In the genomic region with DNA sequence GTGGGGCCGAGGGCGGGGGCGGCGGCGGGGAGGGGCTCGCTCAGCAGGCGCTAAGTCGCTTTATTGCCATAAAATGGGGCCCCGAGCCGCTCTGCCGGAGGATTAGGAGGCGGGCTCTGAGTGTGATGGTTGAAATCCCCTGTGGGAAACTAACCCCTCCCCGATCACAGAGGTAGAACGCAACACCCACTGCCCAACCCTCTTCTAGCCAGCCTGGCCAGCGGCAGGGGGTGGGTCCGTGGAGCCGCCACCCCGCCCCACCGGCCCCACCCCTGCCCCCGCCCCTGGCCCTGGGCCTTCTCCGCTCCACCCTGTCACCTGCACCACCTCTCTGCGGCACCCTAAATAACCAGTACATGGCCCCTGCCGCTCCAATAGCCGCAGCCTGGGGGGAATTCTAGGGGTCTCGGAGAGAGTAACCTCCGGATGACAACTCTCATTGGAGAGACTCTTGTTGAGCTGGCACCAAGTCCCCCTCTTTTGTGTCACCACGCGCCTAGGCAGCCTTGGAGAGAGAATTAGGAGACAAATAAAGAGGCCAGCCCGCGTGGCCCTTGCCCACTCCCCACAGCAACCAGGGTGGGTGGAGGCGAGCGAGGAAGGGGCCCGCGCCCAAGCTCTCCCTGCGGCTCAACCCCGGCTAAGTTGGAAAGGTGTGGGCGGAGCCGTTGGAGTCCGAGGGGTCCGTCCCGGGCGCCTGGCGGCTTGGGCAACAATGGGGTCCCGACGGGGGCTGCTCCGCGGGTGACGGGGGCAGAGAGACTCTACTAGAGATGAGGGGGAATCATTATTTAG, we compare ENCODE assay signal across 8 mouse cellular contexts. TPM values are rescaled to one million over a fixed set of nuclear protein-coding genes. Genes with fewer than 3 reads are reported as not detected.
A peak's percentile ranks its signal among the peaks of the same experiment; 100 is the strongest.
DNase-seq lines count a peak whose midpoint lies in the region; ATAC-seq lines count a peak whose summit lies in the region.

No protein-coding gene starts in this region.

- H3K4me3 ChIP-seq in hindbrain, embryonic 14.5 days (replicated peaks; ENCODE audit: low read length): peak overlapping the region; percentile 71

- H3K9me3 ChIP-seq in hindbrain, embryonic 14.5 days (ENCODE audit: control insufficient read depth, low read length): 0 out of 2 replicates have a peak, but pooled peaks cover under 1% of the 10 kb centered on the region

- no peaks in the 10 kb centered on the region for H3K27me3 ChIP-seq in hindbrain, embryonic 14.5 days (ENCODE audit: control insufficient read depth, insufficient read depth, low read length)

- H3K27ac ChIP-seq in hindbrain, embryonic 14.5 days: peak overlapping the region; percentile 98

- H3K9ac ChIP-seq in hindbrain, embryonic 14.5 days: peak overlapping the region; percentile 82

- H3K36me3 ChIP-seq in hindbrain, embryonic 14.5 days (replicated peaks; ENCODE audit: control insufficient read depth, insufficient read depth): no peaks in the 10 kb centered on the region

- peaks cover 19% of the 10 kb centered on the region for H3K4me1 ChIP-seq in hindbrain, embryonic 14.5 days (replicated peaks; ENCODE audit: control insufficient read depth, insufficient read depth, low read length)

- DNase-seq in T-cell, adult 2 months (ENCODE audit: low spot score): peak; percentile 25
- DNase-seq in cerebellum, postnatal 25 days: peak; percentile 72 to 77
- DNase-seq in gastrocnemius, adult 18-20 months (ENCODE audit: low spot score): peak; percentile 74
- peak; percentile 73 for DNase-seq in hindbrain, embryonic 14.5 days (ENCODE audit: low spot score)
- DNase-seq in left cerebral cortex, adult 11 months (ENCODE audit: low spot score): peak; percentile 44
- DNase-seq in lung, postnatal 25 days (ENCODE audit: low spot score): peak; percentile 49
- peak; percentile 54 for DNase-seq in retina, adult 2 months (ENCODE audit: low read depth, low spot score)
- peak; percentile 44 for DNase-seq in thymus, postnatal 25 days

- WGBS in hindbrain, embryonic 14.5 days: under 1% methylated on average over 47 of the region's 48 CpGs

- ATAC-seq in hindbrain, embryonic 14.5 days (ENCODE audit: low FRiP score): peak; percentile 86

- H3K4me2 ChIP-seq in hindbrain, embryonic 14.5 days (replicated peaks): peak overlapping the region; percentile 88

RNA-seq across cellular contexts. Expression of a gene that starts 0.6 kb away (rescaled TPM):
- total RNA-seq in gastrocnemius, adult 18-20 months (2021): 10 to 100 TPM; 12.0 to 14.1 TPM
- polyA plus RNA-seq in hindbrain, embryonic 14.5 days (2014; fragmentation: Nextera tagmentation; extraction: Ambion mirVana): 36.7 and 46.0 TPM in 2 replicates

Comparison
In these comparisons a context has a peak if more than half of its experiments do, and no peak if none do; other contexts are left out.
1. Peak in every context shown above with its lines: DNase-seq, ATAC-seq, H3K4me3 ChIP-seq and H3K27ac ChIP-seq.